Mouse (Mus musculus) adrenal gland, postnatal 4 days (tissue): ENCODE data around the gene Rps11. TPM values are rescaled to one million over a fixed set of nuclear protein-coding genes. Genes with fewer than 3 reads are reported as not detected.
A peak's percentile ranks its signal among the peaks of the same experiment; 100 is the strongest.
"Not testable (repeated sequence)": the region's sequence is repeated elsewhere in the genome, so short reads cannot be mapped to it uniquely, and the experiment has no call there.

Experiments
- DNase-seq, 2 experiments: peaks; one replicate each; pipeline ENCODE4 v3.0.0; 2021 to 2022; ENCODE audit warnings: low spot score in 2 of 2, mixed read lengths in 2 of 2
- total RNA-seq, 2 experiments: library from RNA; stranded (reverse); gene quantifications; 2 replicates each; pipeline ENCODE4 v1.2.3; 2021

The Rps11 gene
- total RNA-seq, 2 experiments from 2014 or later: 1,454 to 1,477 TPM

GRCm38 (mm10) chr7:45112529-45112928, 11.7 kb downstream of the Rps11 start:
- DNase-seq: no peak

DNA sequence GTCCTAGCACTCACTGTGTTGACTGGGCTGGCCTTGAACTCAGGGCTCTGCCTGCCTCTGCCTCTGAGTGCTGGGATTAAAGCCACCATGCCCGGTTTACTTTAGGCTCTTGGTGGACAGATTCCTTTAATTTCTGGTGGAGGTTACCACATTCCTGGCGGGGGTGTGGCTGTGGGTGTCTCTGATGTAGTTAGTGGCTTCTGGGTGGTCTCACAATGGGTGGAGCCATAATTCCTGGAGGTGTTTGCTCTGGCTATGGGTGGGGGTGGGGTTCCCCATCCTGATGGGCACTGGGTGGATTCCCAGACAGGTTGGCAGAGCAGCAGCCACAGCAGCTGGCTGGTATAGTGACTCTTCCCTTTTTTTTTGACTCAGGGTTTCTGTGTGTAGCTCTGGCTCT, 12.3 kb downstream of the Rps11 start:
- no peak for DNase-seq

DNA sequence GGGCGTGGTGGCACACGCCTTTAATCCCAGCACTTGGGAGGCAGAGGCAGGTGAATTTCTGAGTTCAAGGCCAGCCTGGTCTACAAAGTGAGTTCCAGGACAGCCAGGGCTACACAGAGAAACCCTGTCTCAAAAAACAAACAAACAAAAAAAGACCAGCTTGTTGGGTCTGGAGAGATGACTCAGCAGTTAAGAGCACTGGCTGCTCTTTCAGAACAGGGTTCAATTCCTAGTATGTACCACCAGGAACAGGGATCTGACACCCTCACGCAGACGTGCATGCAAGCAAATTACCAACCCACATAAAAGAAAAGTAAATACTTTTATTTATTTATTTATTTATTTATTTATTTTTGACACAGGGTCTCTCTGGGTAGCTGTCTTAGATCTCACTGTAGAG, 14.2 kb downstream of the Rps11 start:
- not testable (repeated sequence) for DNase-seq

DNA sequence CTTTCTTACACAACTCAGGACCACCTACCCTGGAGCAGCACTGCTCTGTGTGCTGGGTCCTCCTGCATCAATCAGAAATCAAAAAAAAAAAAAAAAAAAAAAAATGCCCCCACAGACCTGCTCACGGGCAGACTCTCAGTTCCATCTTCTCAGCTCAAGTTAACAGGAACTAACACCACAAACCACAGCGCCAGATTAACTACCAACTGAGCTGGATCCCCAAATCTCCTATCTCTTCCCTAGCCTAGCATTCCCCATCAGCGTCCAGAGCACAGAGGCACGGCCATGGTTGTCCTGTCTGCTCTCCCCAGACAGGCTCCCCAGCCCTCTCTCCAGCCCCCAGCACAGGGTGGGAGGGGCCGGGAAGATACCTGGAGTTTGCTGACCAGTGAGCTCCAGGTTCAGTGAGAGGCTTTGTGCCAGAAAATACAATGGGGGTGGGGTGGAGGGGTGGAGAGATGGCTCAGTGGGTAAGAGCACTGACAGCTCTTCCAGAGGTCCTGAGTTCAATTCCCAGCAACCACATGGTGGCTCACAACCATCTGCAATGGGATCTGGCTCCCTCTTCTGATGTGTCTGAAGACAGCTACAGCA, 17.1 kb downstream of the Rps11 start:
- DNase-seq: no peak

GRCm38 (mm10) chr7:45106441-45106840, 17.8 kb downstream of the Rps11 start:
- DNase-seq: no peak

DNA sequence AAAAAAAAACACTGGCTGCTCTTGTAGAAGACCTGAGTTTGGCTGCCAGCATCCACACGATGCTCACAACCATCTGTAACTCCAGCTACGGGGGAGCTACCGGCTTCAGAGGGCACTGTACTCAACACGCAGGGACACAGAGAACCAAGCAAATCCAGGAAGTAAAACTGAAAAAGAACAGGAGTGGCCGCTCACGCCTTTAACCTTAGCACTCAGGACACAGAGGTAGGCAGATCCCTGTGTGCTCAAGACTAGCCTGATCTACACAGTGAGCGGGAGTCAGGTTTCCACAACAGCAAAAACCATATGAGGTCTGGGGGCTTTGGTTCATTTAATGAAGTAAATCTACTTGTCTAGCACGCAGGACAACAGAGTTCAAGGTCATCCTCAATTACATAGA, 18.7 kb downstream of the Rps11 start:
- no peak for DNase-seq

DNA sequence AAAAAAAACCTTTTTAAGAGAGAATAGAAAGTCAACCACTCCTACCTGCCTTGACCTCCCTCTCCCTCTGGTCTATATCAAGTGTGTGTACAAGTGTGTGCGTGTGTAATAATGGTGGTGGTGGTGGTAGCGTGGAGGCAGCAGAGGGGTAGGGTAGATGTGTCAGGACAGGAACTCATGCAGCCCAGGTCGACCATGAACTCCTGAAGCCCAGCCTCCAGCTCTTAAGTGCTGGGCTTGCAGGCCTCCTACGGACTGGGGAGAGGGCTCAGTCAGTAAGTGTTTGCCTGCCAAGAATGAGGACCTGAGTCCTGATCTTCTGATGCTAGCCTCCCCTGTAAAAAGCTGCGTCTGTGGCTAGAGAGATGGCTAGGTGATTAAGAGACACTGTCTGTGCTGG, 19.3 kb downstream of the Rps11 start:
- DNase-seq: no peak

GRCm38 (mm10) chr7:45103652-45104180, 20.5 kb downstream of the Rps11 start, which contains the start of gene Fcgrt:
TSS of gene Fcgrt (minus strand) at chr7:45103851.
- DNase-seq: peak; percentile 47 to 72

- no peak for DNase-seq
Observed at GRCm38 (mm10) chr7:45102940-45103585, 21.2 kb downstream of the Rps11 start.

- no peak for DNase-seq
Observed at GRCm38 (mm10) chr7:45102441-45102840, 21.8 kb downstream of the Rps11 start.

DNA sequence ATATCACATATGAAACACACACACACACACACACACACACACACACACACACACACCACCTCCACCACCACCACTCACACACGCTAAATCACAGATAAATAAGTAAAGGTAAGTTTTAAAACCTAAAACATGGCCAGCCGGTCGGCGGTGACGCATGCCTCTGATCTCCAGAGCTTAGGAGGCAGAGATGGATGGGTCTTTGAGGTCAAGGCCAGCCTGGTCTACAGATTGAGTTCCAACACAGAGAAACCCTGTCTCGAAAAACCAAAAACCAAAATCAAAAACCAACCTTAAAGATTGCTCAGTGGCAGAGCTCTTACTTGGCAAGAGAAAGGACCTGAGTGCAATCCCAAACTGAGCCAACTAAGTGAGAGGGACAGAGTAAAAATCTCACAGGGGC, 24.2 kb downstream of the Rps11 start:
- DNase-seq: no peak

- DNase-seq: no peak
Observed at GRCm38 (mm10) chr7:45098541-45099240, 25.5 kb downstream of the Rps11 start.

DNA sequence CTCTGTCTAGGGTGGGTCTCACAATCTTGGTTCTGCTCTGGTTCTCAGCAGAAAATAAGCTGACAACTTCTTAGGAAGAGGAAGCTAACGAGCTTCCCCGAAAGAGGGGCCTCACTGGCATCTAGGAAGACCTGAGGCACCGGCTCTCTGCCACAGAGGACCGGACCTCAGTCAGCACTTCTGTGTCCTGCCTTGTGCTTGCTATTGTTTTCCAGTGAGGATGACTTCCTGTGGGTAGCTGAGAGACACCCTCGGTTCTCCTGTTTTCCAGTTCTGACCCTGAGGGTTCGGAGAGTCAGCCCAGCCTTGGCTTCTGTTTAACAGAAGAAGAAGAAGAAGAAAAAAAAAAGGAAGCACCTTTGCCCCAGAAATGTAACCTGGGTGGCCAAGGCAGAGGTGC, 26.8 kb downstream of the Rps11 start:
- no peak for DNase-seq

- DNase-seq: not testable (repeated sequence)
Observed at GRCm38 (mm10) chr7:45095965-45096364, 28.3 kb downstream of the Rps11 start.

- no peak for DNase-seq
Observed at GRCm38 (mm10) chr7:45095367-45095766, 28.9 kb downstream of the Rps11 start.

DNA sequence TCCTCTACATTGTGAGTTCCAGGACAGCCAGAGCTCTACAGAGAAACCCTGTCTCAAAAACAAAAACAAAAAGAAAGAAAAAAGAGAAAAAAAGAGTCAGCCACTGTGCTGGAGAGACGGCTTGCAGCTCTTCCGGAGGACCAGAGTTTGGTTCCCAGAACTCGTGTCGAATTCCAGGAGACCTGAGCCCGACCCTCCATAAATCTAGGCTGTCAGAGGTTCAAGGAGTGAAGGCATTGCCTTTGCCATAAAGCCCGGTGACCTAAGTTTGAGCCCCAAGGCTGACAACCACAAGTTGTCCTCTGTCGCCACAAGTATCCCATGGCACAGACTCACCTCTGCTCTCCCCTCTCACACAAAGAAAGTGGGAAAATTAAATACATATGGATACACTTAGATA, 30.1 kb downstream of the Rps11 start:
- no peak for DNase-seq

DNA sequence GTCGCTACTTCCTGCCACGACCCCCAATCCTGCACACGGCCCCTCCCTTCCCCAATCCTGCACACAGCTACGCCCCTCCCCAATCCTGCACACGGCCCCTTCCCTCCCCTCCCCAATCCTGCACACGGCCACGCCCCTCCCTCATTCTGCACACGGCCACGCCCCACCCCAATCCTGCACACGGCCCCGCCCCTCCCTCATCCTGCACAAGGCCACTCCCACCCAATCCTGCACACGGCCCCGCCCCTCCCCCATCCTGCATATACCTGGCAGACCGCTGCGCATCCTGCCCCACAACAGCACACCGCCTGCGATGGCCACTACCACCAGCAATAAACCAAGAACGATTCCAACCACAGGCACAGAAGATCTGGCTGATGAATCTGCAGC, 30.7 kb downstream of the Rps11 start:
- DNase-seq: no peak

DNA sequence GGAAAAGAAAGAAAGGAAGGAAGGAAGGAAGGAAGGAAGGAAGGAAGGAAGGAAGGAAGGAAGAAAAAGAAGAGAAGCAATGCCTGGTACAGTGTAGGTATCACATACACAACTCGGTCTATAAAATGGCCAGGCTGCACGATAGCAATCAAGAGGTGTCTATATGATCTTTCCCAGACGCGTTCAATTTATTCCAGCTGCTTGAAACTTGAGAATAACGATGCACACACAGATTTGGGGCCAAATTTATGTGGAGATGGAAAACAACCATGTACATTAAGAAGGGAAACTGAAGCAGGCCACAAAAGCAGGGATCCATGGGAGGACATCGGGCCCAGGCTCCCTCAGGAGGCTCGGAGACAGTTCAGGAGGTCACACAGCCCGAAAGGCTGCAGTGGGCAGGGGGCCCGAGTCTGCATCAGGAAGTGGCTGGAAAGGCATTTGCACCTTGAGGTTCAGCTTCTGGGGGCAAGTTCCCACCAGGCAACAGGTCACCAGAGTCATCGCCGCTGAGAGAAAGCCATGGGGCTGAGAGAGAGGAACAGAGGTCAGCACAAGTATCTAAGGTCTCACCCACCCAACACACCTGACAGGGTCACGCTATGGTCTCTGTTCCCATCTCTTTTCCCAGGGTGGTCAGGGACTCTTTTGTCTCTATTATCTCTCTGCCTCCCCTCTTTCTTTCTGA, 31.3 kb downstream of the Rps11 start:
- no peak for DNase-seq

- peak; percentile 60 to 66 for DNase-seq
Observed at GRCm38 (mm10) chr7:45092048-45092447, 32.2 kb downstream of the Rps11 start, which contains the start of gene Rcn3. TSS of gene Rcn3 (minus strand) at chr7:45092221.

GRCm38 (mm10) chr7:45091001-45091990, 32.9 kb downstream of the Rps11 start:
- DNase-seq: no peak
